Mouse (Mus musculus) liver, adult 2 months (tissue): ENCODE measurements around the gene Olfr433. TPM values are rescaled to one million over a fixed set of nuclear protein-coding genes. Genes with fewer than 3 reads are reported as not detected.
"Not testable (repeated sequence)": the region's sequence is repeated elsewhere in the genome, so short reads cannot be mapped to it uniquely, and the experiment has no call there.

Experiments
- DNase-seq: peaks from one replicate; pipeline ENCODE4 v3.0.0-alpha.2; 2011; ENCODE audit warnings: low read depth, low spot score; ENCODE audit errors: extremely low read depth
- H3K27ac ChIP-seq: fragments of 200-500 bp; replicated peaks from 2 replicates; pipeline ENCODE4 v1.5.1; 2012; ENCODE audit warnings: low read depth, mild to moderate bottlenecking, control low read depth, inconsistent platforms, low read length; ENCODE audit not compliant: insufficient read depth
- H3K27me3 ChIP-seq: fragments of 200-500 bp; 2 replicates; pipeline ENCODE4 v1.6.1; 2012; ENCODE audit warnings: mild to moderate bottlenecking, moderate library complexity, low read length, inconsistent platforms; ENCODE audit not compliant: control insufficient read depth, insufficient read depth
- H3K36me3 ChIP-seq: fragments of 200-500 bp; 2 replicates; pipeline ENCODE4 v1.6.1; 2012; ENCODE audit warnings: low read length, inconsistent platforms; ENCODE audit not compliant: control insufficient read depth, insufficient read depth
- H3K4me1 ChIP-seq: fragments of 200-500 bp; 2 replicates; pipeline ENCODE4 v1.6.1; 2011; ENCODE audit warnings: low read length; ENCODE audit not compliant: control insufficient read depth, insufficient read depth
- H3K4me3 ChIP-seq: fragments of 200-500 bp; 2 replicates; pipeline ENCODE4 v1.5.1; 2011; ENCODE audit warnings: low read depth, mild to moderate bottlenecking, control low read depth, low read length, moderate library complexity; ENCODE audit not compliant: insufficient read depth
- H3K79me2 ChIP-seq: fragments of 200-500 bp; 2 replicates; pipeline ENCODE4 v1.6.1; 2012; ENCODE audit warnings: inconsistent platforms, mild to moderate bottlenecking, low read length, moderate library complexity; ENCODE audit not compliant: control insufficient read depth, insufficient read depth
- H3K9ac ChIP-seq: fragments of 200-500 bp; 2 replicates; pipeline ENCODE4 v1.6.1; 2012; ENCODE audit warnings: low read depth, mild to moderate bottlenecking, control low read depth, inconsistent platforms, low read length
- CTCF ChIP-seq: fragments of 200-500 bp; IDR thresholded peaks from 2 replicates; pipeline ENCODE4 v1.5.1; 2011; ENCODE audit warnings: low read depth, low read length, control low read depth
- POLR2A ChIP-seq: fragments of 200-500 bp; IDR thresholded peaks from 2 replicates; pipeline ENCODE4 v1.6.1; 2011; ENCODE audit warnings: low read length, control low read depth; ENCODE audit not compliant: insufficient read depth; ENCODE audit errors: extremely low read depth
- WGBS: fragments of 180-500 bp; shearing (Covaris S2); methylation state at CpG from one replicate; pipeline ENCODE4 v1.1.7; 2018; 5-methylcytosine and 5-hydroxymethylcytosine counted together
- polyA plus RNA-seq: library from polyadenylated mRNA; depleted of rRNA; stranded (reverse); fragments of >200 nt; gene quantifications from 2 replicates; pipeline ENCODE4 v1.2.3, GENCODE M21; 2012; rRNA removed
- total RNA-seq: library from RNA; depleted of rRNA; stranded (reverse); fragments of >200 nt; gene quantifications from 2 replicates; pipeline ENCODE4 v1.2.3, GENCODE M21; 2014; rRNA removed

Gene Olfr433
- not detected in 2 replicates for total RNA-seq
- polyA plus RNA-seq = not detected in 2 replicates

DNA sequence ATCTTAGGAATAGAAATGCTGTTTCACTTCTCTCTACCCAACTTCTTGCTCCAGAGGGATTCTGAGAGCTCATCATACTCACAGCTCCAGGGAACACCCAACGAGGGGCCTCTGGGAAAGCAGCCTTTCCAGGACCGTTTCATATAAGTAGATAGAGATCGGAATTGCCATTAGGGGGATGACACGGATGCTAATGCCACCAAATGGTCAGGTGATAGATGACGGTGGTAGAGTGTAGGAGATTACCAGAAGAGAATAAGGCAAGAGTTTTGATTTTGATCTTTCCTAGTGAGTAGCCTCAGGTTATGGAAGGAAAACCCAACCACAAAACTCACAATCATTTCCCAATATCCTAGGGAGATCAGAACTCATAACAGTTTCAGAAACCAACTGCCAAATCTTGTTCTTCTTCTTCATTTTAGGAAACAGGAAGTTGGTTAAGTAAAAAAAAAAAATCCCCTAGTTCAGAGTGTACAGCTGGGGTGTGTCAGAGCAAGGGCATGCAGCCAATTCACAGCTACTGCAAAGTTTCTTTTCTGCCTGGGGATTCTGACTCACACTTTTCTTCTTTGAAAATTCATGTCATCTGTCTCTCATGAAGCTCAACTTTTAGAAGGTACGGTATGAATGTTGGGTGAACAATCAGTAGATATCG, at the start of gene Olfr433:
TSS of gene Olfr433 (plus strand) at position 183 of the 655 bp plus-strand sequence.
- H3K9ac ChIP-seq = no peak within 1 kb of the TSS
- WGBS = 73% methylated on average over 7 of the region's 7 CpGs
- H3K4me3 ChIP-seq = no peak within 1 kb of the TSS
- no peaks in the 10 kb centered on the region for H3K36me3 ChIP-seq
- H3K79me2 ChIP-seq = no peaks in the 10 kb centered on the region
- H3K4me1 ChIP-seq = no peaks in the 10 kb centered on the region
- no peak within 1 kb of the TSS for H3K27ac ChIP-seq
- peak; percentile 39 for DNase-seq
- H3K27me3 ChIP-seq = no peaks in the 10 kb centered on the region
- no peak for TF ChIP-seq POLR2A
- no peak for TF ChIP-seq CTCF

GRCm38 (mm10) chr1:173995003-173995402, 45.5 kb upstream of the Olfr433 start:
- no peaks in the 10 kb centered on the region for H3K79me2 ChIP-seq
- no peak overlapping the region for H3K27ac ChIP-seq
- H3K4me3 ChIP-seq = no peak overlapping the region
- no peaks in the 10 kb centered on the region for H3K27me3 ChIP-seq
- H3K4me1 ChIP-seq = no peaks in the 10 kb centered on the region
- TF ChIP-seq CTCF (no peak), POLR2A (no peak)
- H3K9ac ChIP-seq = no peak overlapping the region
- WGBS = 77% methylated on average over 4 of the region's 4 CpGs
- DNase-seq = no peak
- H3K36me3 ChIP-seq = no peaks in the 10 kb centered on the region

DNA sequence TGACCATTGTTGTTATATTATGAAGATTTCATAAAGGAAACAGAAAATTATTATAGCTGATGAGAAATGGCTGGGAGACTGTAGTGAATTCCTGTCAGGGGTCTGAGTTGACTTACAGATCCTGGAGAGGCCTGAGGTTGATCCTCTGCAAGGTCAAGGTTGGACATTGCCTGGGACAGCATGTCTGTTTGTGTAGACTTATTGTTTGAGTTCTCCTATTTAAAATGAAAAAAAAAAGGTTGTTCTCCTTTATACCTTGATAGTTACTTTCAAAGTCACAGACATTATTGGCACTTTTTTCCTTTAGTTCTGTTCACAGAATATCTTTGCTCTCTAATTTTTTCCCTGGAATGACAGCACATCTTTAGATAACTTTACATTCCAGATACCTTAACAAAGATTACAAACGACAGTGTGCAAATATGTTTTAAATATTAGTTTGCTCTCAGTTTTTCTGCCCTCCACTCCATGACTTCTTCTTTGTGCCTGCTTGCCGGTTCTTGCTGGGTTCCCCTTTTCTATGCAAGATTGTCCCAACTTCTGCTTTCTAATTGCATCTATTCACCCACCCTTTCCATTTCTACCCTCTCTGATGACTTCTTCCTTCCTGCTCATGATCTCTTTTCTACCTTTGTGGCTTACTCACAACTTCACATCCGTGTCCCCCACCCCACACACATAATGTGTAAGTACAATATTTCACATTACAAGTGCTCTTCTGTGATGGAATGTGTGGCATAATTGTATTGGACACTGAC, 36.0 kb upstream of the Olfr433 start:
- not testable (repeated sequence) for H3K4me3 ChIP-seq, H3K9ac ChIP-seq, H3K4me1 ChIP-seq, H3K27ac ChIP-seq, H3K36me3 ChIP-seq, H3K79me2 ChIP-seq, DNase-seq, H3K27me3 ChIP-seq
- 73% methylated on average over 2 of the region's 3 CpGs for WGBS

DNA sequence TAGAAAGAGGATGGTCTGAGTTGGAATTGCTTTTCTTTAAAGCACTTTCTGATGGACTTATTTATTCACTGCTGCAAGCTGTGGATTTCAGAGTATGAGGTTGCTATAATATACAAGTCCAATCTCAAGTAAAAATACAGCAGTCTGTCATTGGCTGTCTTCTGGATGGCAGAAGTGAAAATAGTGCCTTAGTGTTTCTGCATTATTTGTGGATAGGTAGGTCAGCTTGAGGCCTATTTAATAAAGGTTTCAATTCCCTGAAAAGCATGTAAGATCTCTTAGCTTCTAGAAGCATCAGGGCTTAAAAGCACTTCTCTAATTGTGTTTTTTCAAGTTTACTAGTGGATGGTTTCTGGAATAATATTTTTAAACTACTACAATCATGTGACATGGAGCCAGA, 33.5 kb upstream of the Olfr433 start:
- H3K4me1 ChIP-seq, H3K36me3 ChIP-seq, H3K4me3 ChIP-seq, H3K9ac ChIP-seq, H3K79me2 ChIP-seq, H3K27ac ChIP-seq, H3K27me3 ChIP-seq, DNase-seq: not testable (repeated sequence)

- Histone ChIP-seq H3K27ac (no peak within 1 kb of the TSS), H3K27me3 (no peaks in the 10 kb centered on the region), H3K79me2 (no peaks in the 10 kb centered on the region), H3K9ac (no peak within 1 kb of the TSS), H3K36me3 (no peaks in the 10 kb centered on the region), H3K4me1 (no peaks in the 10 kb centered on the region), H3K4me3 (no peak within 1 kb of the TSS)
- TF ChIP-seq CTCF = no peak
- TF ChIP-seq POLR2A = no peak
- WGBS = 33% methylated on average over 1 of the region's 1 CpGs
- peak; percentile 8 for DNase-seq
Observed at GRCm38 (mm10) chr1:174031698-174032097, 8.8 kb upstream of the Olfr433 start, which contains the start of gene Ifi205. Ifi205 (minus strand) TSS chr1:174031810.

GRCm38 (mm10) chr1:174035841-174036240, 4.7 kb upstream of the Olfr433 start:
- no peaks in the 10 kb centered on the region for H3K27me3 ChIP-seq
- H3K27ac ChIP-seq = no peak overlapping the region
- no peak overlapping the region for H3K9ac ChIP-seq
- no peak for DNase-seq
- TF ChIP-seq CTCF = no peak
- TF ChIP-seq POLR2A = no peak
- no peaks in the 10 kb centered on the region for H3K4me1 ChIP-seq
- H3K79me2 ChIP-seq = no peaks in the 10 kb centered on the region
- H3K4me3 ChIP-seq = no peak overlapping the region
- 54% methylated on average over 4 of the region's 4 CpGs for WGBS
- no peaks in the 10 kb centered on the region for H3K36me3 ChIP-seq
